Mouse (Mus musculus): ENCODE results near the gene Rgs2. TPM values are rescaled to one million over a fixed set of nuclear protein-coding genes. Genes with fewer than 3 reads are reported as not detected.

Gene Rgs2
- polyA plus RNA-seq, 1 experiment from 2014 or later, result 57.6 TPM

DNA sequence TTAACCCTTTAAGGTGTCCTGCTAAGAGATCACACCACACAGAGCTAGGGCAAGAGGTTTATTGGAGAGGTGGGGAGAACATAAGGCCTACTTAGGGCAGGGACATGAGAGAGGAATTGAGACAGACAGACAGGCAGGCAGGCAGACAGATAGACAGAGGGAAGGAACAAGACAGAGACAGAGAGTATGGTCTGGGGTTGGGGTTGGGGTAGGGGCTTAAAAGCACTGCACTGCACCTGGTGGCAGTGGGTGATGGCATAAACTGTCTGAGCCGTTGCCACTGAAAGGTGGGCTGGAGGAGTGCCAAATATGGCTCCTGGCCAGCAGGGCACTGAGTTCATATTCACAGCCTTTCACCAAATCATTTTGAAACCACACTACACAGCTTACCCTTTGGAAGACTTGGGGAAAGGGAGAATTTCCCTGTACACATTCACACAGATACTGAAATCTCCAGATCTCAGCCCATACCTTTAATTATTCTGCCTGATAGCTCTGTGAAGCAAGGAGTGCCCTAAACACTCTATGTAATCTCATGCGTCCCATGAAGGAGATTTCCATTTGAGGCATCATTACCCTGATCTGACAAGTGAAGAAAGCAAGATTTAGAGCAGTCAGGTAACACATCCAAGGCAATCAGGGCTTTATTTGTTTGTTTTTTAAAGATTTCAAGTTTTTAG is 21.7 kb downstream of the Rgs2 start:
- Histone ChIP-seq H3K4me1 (no peaks in the 10 kb centered on the region), H3K27me3 (replicated peaks) (no peaks in the 10 kb centered on the region), H3K36me3 (no peaks in the 10 kb centered on the region), H3K9ac (no peak overlapping the region), H3K27ac (no peak overlapping the region), H3K4me2 (no peak overlapping the region), H3K4me3 (replicated peaks) (no peak overlapping the region), H3K9me3 (no peaks in the 10 kb centered on the region)
- ATAC-seq (ENCODE audit: insufficient read depth, low FRiP score, low read depth), result no peak
- WGBS, result 40% methylated on average over 2 of the region's 2 CpGs

GRCm38 (mm10) chr1:143980811-143981210 is 23.1 kb downstream of the Rgs2 start:
- ATAC-seq (ENCODE audit: insufficient read depth, low FRiP score, low read depth), result no peak
- H3K4me1 ChIP-seq, result no peaks in the 10 kb centered on the region
- no peak overlapping the region for H3K27ac ChIP-seq
- no peak overlapping the region for H3K9ac ChIP-seq
- H3K4me2 ChIP-seq, result no peak overlapping the region
- H3K27me3 ChIP-seq (replicated peaks), result no peaks in the 10 kb centered on the region
- no peaks in the 10 kb centered on the region for H3K36me3 ChIP-seq
- no peak overlapping the region for H3K4me3 ChIP-seq (replicated peaks)
- H3K9me3 ChIP-seq, result no peaks in the 10 kb centered on the region

GRCm38 (mm10) chr1:143974637-143975036 is 29.3 kb downstream of the Rgs2 start:
- WGBS, result 85% methylated on average over 2 of the region's 2 CpGs
- no peak for ATAC-seq (ENCODE audit: insufficient read depth, low FRiP score, low read depth)

DNA sequence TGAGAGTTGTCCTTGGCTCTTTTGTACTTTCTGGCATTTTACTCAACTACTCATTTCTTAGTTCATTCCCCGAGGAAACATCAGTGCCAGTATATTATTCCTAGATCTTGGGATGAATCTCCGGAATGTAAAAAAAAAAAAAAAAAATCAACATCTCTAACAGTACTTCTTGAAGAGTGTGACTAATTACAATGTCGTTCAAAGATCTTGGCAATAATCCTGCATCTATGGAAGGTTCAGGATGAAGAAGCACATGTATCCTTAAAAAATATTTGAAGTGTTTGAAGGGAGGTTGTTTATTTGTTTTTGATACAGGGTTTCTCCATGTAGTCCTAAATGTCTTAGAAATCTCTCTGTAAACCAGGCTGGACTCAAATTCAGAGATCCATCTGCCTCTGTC is 41.7 kb downstream of the Rgs2 start:
- 74% methylated on average over 3 of the region's 3 CpGs for WGBS
- ATAC-seq (ENCODE audit: insufficient read depth, low FRiP score, low read depth), result no peak
- Histone ChIP-seq H3K4me3 (replicated peaks) (no peak overlapping the region), H3K9ac (no peak overlapping the region), H3K27ac (no peak overlapping the region), H3K4me1 (no peaks in the 10 kb centered on the region), H3K27me3 (replicated peaks) (no peaks in the 10 kb centered on the region), H3K9me3 (no peaks in the 10 kb centered on the region), H3K4me2 (no peak overlapping the region), H3K36me3 (no peaks in the 10 kb centered on the region)

More at GRCm38 (mm10) chr1:143974637-143975036, 29.3 kb downstream of the Rgs2 start:
- H3K9ac ChIP-seq, result no peak overlapping the region
- no peak overlapping the region for H3K4me3 ChIP-seq (replicated peaks)
- H3K4me1 ChIP-seq, result no peaks in the 10 kb centered on the region
- H3K9me3 ChIP-seq, result no peaks in the 10 kb centered on the region
- no peaks in the 10 kb centered on the region for H3K36me3 ChIP-seq
- H3K4me2 ChIP-seq, result no peak overlapping the region
- no peaks in the 10 kb centered on the region for H3K27me3 ChIP-seq (replicated peaks)
- no peak overlapping the region for H3K27ac ChIP-seq

- H3K4me2 ChIP-seq, result no peak overlapping the region
- no peaks in the 10 kb centered on the region for H3K36me3 ChIP-seq
- H3K9ac ChIP-seq, result no peak overlapping the region
- 83% methylated on average over 2 of the region's 2 CpGs for WGBS
- no peak for ATAC-seq (ENCODE audit: insufficient read depth, low FRiP score, low read depth)
- no peaks in the 10 kb centered on the region for H3K4me1 ChIP-seq
- H3K9me3 ChIP-seq, result no peaks in the 10 kb centered on the region
- no peak overlapping the region for H3K27ac ChIP-seq
- no peak overlapping the region for H3K4me3 ChIP-seq (replicated peaks)
- H3K27me3 ChIP-seq (replicated peaks), result no peaks in the 10 kb centered on the region
Measured at GRCm38 (mm10) chr1:143960340-143960739, 43.6 kb downstream of the Rgs2 start.

DNA sequence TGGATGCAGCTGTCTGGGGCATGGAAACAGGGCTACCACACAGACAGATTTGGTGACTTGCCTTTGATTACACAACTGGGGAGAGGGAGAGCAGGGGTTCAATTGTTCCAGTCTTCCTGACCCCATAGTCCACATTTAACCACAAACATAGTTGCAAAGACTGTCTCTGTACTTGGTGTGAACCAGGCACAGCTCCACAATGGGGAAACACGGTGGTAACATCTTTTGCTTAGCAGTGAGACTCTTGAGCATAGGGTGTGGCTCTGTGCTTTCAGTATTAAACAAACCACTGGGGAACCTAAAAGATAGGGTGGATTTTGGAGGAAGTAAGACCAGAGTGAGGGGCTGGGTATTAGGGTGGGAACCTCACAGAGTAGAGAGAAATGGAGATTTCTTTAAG is 47.9 kb downstream of the Rgs2 start:
- Histone ChIP-seq H3K36me3 (no peaks in the 10 kb centered on the region), H3K4me1 (no peaks in the 10 kb centered on the region), H3K9ac (no peak overlapping the region), H3K4me2 (no peak overlapping the region), H3K27me3 (replicated peaks) (no peaks in the 10 kb centered on the region), H3K9me3 (no peaks in the 10 kb centered on the region), H3K27ac (no peak overlapping the region), H3K4me3 (replicated peaks) (no peak overlapping the region)
- ATAC-seq (ENCODE audit: insufficient read depth, low FRiP score, low read depth), result no peak
- WGBS, result 56% methylated on average over 1 of the region's 1 CpGs

GRCm38 (mm10) chr1:143952841-143953240 is 51.1 kb downstream of the Rgs2 start:
- 59% methylated on average over 2 of the region's 2 CpGs for WGBS
- Histone ChIP-seq H3K4me1 (no peaks in the 10 kb centered on the region), H3K9me3 (no peaks in the 10 kb centered on the region), H3K4me3 (replicated peaks) (no peak overlapping the region), H3K36me3 (no peaks in the 10 kb centered on the region), H3K27me3 (replicated peaks) (no peaks in the 10 kb centered on the region), H3K4me2 (no peak overlapping the region), H3K9ac (no peak overlapping the region), H3K27ac (no peak overlapping the region)
- peak; percentile 65; the same call in 1 of the 2 replicates for ATAC-seq (ENCODE audit: insufficient read depth, low FRiP score, low read depth)

Other genes starting within 250 kb of the Rgs2 start
- 14.0 and 14.7 TPM in 2 replicates for gene Trove2, start 227.1 kb downstream of the Rgs2 start, polyA plus RNA-seq (2015; fragmentation: Nextera tagmentation; extraction: Ambion mirVana)
- gene Uchl5, start 226.9 kb downstream of the Rgs2 start, polyA plus RNA-seq (2015; fragmentation: Nextera tagmentation; extraction: Ambion mirVana), result 113 and 119 TPM in 2 replicates
- 0.09 and 0.12 TPM in 2 replicates for gene Rgs13, start 173.2 kb upstream of the Rgs2 start, polyA plus RNA-seq (2015; fragmentation: Nextera tagmentation; extraction: Ambion mirVana)
- gene Rgs1, start 245.1 kb upstream of the Rgs2 start, polyA plus RNA-seq (2015; fragmentation: Nextera tagmentation; extraction: Ambion mirVana), result 0.31 and 0.35 TPM in 2 replicates